Mouse (Mus musculus) brain, adult 2 months (tissue): ENCODE measurements around the gene Kcns3.
"Not testable (repeated sequence)": the region's sequence is repeated elsewhere in the genome, so short reads cannot be mapped to it uniquely, and the experiment has no call there.

ENCODE experiments used
- DNase-seq: peaks from one replicate; pipeline ENCODE4 v3.0.0; 2011; ENCODE audit warnings: low read depth, low spot score

Gene Kcns3

DNA sequence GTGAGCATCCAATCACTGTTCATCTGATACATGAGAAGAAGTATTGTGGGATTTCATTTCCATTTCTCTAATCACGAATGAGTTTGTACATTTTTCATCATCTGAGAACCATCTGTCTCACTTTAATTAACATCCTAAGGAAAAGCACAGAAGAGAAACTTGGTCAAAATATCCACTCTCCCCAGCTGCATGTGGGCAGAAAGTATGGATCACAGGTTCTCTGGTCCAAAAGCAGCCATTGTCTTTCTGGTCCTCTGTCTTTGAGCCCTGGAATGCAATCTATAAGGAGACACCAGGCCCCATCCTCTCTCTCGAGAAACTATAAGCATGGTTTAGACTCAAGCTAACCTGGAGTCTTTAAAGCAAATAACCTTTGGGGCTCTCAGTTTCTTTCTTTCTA is 79.8 kb downstream of the Kcns3 start:
- DNase-seq: peak; percentile 22

- peak; percentile 24 for DNase-seq
These were observed 84.0 kb downstream of the Kcns3 start for GRCm38 (mm10) chr12:11066865-11067264.

GRCm38 (mm10) chr12:11052676-11053075 is 98.2 kb downstream of the Kcns3 start:
- DNase-seq: not testable (repeated sequence)

- DNase-seq: no peak
These were observed 109.0 kb downstream of the Kcns3 start for GRCm38 (mm10) chr12:11041821-11042220.
